Mouse (Mus musculus) lung, postnatal 10 days (tissue): ENCODE data around the gene Vps13d.
A peak's percentile ranks its signal among the peaks of the same experiment; 100 is the strongest.

Experiments used
- DNase-seq: peaks from one replicate; pipeline ENCODE4 v3.0.0; 2021

The Vps13d gene

DNA sequence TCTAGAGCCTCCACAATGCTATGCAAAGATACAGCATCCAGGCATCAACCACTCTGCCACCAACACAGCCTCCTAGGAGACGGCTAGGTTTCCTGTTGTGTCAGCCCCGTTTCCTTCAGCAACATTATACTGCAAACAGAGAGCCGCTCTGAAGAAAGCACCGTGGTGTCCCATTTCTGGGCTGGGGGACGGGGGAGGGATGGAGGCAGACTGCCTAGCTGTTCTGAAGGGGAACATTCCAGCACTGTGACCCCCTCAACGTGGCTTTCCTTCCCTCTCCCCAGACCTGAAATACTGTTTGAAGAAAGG lies 195.3 kb downstream of the Vps13d start:
- no peak for DNase-seq

DNA sequence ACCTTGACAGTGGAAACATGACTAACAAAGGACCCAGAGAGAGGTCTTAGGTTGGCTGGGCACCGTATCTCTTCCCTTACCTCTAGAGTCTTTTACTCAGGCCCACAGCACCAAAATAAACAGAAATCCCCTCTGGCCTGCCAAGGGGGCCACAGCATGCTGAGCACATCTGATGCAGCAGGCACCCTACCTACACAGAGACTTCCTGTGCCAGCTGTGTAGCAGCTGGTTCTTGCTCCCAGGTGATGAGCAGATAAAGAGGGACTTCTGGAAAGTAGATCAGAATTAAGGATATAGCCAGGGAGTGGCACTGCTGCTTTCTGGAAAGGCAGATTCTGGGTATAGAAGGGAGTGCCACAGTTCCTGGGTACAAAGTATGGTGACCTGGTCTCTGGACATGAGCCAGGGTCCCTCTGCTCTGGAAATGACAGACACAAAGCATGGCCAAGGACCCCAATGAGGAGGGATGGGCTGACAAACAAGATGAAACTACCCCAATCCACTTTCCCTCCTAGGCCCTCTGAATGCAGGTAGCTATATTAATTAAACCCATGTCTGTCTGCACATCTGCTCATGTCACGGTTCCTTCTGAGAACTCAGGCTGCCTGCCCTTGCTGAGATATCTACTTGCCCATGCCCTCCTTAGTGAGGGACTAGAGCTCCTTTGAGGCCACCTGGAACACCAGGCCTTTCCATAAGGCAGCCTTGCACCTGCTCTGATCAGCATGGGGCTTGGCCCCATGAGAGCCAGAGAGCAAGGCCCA lies 195.8 kb downstream of the Vps13d start:
- no peak for DNase-seq

DNA sequence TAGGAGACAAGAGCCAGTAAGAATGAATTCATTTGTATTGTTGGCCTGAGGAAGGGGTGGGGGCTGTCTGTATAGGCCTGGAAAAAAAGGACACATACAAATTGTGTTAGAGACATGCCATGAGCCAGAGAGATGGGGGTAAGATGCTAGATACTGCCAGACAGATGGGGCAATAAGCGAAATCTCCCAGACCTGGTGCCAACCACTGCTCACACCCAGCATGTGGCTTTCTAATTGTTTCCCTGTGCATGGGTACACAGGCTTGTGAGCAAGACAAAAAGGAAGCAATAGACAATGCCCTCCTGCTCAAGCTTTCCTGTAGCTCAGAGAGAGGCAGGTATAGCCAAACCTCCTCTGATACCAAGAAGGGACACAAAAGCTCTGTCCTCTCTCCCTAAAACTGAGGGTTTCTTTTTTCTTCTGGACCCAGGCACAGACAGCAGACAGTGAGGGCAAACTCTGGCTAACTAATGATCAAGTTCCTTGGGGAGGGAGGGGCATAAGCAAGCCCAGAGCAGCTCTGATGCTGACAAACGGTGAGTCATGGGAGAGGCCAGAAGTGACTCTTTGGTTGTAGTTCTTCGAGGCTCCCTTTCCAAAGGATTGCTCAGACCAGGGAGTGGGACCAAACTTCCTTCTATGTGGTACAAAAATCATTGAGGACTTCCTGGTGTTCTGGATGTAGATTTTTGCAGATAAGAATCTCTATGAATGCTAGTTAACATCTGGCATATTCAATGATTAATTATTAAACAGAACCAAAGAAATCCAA lies 196.7 kb downstream of the Vps13d start:
- peak; percentile 41 for DNase-seq

DNA sequence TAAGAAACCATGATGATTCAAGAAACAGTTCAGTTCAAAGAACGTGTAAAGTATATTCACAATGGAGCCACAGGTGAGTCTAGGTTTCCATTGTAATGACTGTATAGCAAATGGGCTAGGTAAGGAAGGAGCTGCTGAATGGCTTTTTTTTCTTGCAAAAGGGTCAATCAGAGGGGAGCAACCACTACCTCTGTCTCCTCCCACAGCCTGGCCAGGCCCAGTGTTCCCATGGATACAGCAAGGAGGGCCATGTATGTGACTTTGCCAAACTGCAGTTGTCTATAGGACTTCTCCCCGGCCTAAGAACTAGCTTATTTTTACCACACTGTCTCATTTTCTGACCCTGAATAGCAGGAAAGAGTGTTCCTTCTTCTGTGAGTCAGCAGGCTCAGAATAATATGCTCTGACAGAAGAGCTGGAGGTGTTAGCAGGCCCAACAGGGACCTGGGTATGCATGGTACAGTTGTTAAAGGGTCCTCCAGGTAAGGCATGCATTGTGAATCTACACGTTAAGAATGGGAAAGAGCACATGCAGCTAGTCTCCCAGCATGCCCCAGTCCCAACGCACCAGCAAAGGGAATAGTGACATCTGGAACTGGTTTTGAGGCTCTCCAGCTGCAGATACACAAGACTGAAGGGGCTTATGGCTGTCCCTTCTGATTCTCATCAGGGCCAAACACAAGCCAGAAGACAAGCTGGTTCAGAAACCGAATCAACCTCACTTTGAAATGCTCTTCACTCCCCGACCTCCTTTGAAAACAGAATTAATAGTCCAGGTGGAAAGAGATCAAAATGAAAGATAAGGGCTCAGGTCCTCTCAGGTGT lies 197.6 kb downstream of the Vps13d start:
- no peak for DNase-seq

DNA sequence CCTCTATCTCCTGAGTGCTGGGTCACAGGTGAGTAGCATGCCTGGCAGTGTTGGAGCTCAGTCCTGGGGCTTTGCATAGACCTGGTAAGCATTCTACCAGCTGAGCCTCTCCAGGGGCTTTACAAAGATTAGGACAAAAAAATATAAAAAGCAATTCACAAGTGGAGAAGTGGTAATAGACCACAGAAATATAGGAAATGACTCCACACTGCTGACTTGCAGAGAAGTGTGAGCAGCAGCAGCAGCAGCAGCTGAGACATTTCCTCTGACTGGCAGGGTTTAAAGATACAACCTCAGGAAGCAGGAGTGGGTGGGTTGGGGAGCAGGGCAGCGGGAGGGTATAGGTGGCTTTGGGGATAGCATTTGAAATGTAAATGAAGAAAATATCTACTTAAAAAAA lies 199.0 kb downstream of the Vps13d start:
- DNase-seq = no peak

DNA sequence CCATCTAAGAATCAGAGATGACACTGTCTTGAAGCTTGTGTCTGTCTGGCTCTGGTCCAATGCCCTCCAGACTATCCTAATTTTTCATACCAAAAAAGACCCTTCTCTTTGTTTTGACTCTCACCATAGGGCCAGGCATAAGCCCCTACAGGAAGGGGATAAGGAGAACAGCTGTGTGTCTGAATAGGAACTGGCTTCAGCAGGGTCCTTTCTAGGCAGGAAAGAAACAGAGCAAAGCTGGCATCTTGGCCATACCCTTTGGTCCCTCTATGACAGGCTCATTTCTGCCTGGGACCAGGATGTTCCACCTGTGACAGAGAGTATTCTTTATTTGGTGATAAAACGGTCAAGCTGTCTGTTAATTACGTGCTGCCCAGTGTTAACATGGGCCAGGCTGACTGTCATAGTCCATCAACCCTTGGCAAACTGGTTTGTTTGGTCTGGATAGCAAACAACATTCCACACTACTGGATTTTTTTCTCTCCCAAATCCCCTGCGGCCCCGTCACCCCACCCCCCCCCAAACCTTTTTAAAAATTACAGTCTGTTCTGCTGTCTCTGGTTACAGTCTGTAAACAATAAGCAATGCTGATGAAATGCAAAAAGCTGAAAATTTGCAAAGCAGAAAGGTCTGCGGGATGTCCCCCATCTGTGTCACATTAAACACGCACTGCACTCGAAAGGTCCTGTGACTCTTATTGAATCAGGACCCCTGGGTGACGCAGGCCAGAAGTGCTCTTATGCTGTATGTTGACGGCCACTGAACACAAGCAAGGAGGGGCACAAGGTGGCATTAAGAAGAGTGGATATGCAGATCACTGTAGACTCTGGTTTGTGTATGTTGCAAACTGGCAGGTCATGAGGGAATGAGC lies 201.5 kb downstream of the Vps13d start:
- peak; percentile 57 for DNase-seq

DNA sequence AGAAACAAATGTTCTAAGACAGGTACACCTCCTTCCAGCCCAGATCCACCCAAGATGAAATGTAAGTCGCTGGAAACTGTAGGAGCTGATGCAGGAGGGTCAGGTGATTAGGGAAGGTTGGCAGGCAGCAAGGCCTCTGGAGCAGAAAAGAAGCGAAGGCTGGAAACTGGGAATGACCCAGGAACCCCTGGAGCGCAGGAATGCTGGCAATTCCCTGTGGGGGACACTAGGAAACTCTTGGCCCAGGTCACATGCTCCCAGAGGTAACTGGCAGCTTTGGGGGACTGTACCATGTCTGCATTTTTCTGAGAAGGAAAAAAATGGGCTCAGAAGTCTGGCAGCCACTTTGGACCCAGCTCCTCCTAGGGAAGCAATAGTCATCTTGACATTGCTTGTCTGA lies 202.4 kb downstream of the Vps13d start:
- no peak for DNase-seq

DNA sequence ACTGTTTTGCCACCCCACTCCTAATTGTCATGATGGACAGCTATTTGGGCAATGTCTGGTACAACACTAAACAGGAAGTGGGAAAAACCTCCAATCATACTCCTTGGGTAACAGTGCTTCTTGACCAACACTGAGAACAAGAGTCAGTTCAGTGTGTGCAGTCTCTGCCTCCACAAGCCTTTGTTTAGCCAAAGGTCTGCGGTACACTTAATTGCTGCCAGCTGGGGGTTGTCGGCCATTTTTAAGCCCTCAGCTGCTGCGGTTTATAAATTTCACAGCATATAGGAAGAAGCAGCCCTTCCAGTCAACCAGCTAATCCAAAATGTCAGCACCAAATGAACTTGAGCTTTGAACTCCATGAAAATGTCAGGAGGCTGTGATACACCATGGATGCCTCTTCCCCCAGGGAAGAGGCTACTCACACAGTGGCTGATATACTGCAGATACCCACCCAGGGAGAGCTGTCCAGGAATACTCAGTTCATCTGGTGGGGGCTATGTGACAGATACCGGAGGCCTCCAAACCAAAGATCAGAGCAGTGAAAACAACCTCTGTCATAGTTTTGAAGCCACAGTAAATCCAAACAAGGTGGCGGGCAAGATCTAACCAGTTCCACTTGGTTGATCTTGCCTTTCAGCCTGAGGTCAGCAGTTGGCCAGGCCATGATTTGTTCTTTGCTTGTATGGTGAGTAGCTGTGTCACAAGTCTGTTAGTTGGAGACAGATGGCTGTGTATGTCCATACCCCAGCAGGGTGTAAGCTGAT lies 206.2 kb downstream of the Vps13d start:
- DNase-seq = no peak

DNA sequence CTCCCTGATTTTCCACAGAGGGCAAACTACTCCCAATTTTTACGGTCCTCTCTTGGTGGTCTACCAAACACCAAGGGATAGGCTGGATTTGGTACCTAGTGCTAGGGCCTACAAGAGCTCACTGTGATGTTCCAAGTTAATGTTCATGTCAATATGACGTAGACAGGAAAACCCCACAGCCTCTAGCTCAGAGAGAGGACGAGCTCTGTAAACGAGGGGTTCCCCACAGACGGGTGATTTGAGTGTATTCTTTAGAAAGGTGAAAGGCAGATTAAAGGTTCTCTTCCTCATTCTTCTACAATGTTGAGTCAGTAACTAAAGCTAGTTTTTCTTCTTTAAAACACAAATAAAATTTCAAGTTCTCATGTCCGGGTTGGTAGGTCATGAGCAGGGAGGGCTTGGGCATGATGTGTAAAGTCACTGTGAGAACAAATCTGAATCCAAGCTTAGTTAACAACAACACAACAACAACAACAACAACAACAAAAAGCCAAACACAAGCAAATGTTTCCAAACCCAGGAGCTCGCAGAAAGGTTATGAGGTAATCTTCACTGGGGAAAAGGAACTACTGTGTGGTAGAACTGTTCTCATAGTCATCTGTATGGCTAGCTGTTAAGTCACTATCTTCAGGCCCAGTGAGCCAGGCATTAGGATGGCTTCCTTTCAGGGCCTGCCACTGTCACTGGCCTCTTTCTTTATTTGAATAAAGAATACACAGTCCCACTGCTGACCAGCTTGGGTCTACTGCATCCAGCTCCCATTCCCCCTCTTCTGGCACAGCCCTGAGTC lies 208.6 kb downstream of the Vps13d start:
- no peak for DNase-seq

DNA sequence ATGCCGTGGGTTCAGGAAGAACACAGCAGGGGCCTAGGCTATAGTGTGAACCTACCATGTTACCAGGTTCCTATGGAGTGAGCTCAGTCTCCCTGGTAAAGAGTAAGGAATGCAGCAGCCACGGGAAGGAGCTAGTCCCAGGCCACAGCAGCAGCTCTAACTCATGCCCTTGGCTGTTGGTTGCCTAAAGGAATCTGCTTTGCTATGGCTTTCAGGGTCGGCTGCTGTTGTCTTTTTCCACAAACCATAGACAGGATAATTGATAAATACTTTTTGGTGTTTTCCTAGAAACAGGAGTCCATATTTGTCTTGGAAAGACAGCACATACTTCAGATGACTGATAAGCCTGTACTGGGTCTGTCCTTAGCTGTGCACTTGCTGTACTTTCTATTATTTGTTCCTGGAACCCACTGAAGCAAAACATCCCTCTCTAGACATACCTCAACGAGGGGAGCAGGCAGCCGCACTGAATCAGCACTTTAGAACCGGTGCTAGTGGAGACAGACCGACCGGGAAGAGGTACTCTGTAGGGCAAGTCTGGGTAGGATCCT lies 210.9 kb downstream of the Vps13d start:
- DNase-seq = no peak

DNA sequence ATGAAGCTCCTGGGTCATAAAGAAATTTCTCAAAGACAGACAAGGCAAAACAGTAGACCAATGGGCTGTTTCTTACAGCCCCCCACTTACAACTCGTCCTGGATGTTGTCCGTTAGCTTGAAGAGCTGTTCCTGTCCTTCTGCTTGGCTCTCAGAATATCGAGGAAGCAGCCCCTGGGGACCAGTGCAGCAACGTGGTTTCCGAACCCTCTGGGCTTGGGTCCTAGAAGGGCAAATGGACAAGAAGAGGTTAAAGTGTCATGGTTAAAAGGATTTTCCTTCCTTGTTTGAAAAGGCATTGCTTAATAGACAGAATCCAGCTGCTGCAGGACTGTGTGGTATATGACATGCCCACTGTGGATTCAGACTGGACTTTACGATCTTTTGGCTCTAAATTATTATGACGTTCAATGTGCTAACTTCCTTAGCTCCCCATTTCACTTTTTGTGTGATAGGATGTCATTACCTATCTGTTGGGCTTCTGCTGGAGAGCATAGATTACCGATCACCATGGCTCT lies 211.5 kb downstream of the Vps13d start:
- DNase-seq = no peak

DNA sequence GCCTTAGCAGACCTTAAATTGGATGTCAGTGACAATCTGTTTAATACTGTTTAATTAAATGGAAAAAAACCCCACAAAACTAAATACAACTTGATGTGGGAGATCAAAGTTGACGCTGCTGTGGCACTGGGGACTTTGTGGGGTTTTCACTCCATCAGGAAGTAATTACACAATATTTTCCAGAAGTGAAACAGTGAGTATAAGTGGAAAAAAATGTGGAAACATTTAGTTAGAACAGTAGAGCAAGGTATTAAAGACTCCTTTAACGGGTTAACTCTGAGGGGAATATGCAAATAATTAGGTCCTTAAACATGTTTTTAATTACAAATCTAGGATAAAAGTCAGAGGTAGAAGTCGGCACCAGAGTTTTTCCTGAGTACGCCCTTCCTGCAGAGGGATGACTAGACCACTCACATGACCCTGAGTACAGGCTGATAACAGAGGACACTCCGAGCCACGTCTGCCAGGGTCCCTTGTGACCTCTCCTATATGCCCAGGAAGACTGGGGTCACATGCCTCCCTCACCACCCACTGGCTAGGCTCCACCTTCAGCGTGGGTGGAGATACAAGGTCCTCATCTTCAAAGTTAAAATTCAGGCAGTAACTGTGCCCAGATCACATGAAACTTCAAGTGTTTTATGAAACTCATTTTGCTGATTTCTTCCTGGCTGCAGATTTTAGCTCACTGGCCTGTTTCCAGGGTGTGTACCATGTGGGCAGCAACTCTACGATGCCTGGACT lies 213.8 kb downstream of the Vps13d start:
- peak; percentile 57 for DNase-seq

DNA sequence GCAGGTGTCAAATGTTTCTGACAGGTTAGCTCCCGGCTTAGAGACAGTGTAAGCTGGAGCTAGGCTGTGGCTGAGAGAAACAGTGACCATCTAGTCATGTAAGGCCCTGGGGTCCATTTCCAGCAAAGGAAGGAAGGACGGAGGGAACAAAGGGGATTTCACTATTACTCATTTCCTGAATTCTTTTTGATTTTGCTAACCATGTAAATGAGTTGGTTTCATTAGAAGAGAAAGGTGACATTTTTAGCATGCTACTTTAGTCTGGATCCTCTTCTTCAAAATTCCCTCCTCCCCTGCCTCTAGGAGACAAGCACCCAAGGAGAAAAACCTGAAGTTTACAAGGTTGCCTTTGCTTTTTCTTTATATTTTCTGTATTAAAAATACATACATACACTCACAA lies 214.7 kb downstream of the Vps13d start:
- no peak for DNase-seq

DNA sequence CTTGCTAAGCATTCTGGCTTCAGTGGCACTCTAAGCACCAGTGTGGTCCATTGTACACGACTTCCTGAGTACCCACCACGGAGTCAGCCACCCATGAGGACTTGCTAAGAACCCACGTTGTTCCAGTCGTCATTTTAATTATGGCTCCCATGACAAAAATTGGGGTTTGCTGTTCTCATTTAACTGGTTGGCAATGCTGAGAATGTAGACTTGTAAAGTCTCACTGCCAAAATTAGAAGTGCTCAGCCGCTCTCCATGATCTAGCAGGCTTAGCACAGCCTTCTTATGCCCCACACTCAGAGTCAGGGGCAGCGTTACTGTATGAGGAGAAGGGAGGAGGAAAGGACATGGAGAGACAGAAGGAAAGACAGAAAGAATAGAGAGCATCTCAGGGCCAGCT lies 216.8 kb downstream of the Vps13d start:
- DNase-seq = no peak

DNA sequence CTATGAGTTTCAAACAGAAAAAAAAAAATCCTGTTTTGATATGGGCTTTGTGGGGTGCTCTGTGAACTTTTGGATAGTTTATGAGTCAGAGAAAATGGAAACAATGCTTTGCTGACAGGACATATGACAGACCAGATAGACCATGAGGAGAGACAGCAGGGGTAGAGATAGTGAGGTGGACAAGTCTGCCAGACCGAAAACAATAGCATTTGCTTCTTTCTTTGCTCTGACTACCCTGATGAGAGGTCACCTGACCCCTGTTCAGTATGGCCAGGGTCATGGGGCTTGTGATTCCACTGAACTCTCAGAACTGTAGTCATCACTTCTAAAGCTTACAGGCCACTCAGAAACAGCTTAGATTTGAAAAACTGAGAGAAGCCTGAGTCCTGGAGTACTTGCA lies 217.7 kb downstream of the Vps13d start:
- DNase-seq = no peak

DNA sequence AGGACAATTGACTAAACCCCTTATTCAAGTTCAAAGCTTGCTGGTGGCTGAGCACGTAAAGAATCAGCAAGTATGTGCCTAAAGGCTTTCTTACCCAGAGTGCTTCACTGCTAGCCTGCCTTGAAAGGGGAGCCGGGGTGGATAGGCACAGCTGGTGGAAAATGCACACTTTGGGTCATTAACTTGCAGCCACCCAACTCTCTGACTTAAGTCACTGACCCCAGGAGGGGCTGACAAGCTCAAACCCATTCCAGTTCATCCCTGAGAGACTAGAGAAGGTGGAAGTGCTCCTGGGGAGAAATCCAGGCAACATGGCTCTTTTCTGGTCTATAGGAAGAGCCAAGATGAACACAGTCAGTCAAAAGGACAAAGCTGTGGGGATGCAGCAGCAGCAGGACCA lies 219.3 kb downstream of the Vps13d start:
- no peak for DNase-seq

DNA sequence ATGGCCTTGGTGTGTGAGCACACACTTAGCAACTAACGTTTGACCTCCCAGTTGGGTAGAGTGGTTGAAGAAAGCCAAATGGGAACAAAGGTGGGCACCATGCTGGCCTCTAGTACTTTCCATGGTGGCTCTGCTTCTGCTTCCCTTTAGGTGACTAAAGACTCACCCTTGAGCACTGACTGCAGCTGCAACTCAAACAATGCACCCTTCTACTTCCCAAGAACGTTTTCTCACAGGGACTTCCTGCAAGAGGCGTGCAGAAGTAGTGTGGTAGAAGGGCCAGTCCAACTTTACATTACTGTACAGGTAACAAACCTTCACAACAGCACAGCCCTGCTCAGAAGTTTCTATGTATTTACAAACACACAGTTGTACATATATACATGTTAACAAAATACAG lies 220.3 kb downstream of the Vps13d start:
- no peak for DNase-seq

DNA sequence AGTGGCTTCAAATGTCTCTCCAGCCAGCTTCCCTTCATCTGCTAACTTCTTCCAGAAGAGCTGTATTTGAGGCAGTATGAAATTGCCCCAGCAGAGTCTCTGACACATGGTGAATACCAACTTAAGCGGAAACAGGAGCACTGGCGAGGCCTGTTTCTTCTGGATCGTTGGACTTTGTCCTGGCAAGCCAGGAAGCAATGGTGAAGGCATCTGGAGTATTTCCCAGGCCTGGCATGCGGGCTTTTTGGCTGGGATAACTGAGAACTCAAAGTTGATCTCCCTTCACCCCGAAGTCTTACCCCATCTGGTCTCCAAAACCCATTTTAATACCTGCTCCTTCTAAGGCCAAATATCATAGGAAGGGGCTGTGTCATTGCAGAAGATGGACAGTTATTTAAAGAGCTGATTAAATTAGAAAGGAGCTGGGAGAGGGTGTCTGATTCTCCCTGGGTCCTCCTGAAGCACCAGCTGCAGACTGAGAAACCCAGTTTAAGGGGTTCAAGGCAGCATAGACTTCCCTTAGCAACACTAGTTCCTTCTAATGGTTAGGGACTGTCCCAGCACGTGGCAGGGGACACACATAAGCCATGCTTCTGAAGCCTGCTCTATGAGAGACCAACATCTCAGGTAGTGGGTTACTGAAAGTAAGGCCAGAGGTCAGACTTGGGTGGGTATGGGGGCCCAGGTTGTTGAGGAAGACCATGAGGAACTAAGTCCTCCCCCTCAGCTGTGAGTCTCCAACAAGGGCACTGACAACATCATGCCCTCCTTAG lies 221.7 kb downstream of the Vps13d start:
- DNase-seq = no peak

DNA sequence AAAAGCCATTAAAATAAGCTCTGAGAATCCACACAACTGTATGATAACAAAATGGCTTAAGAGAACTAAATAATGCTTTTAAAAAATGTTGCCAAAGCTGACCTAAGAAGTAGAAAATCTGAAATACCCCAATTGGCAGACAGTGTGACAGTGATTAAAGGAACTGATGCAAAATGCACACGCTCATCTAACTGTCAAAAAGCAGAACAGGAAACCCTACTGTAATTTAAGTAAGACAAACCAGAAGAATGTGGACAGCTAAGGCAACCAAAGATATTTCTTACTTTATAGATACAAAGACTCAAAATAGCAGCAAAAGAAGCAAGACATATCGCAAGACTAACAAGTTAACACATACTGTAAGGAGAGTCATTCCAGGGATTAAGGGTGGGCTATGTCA lies 223.8 kb downstream of the Vps13d start:
- DNase-seq = no peak
